Mouse (Mus musculus) testis, adult 2 months (tissue): ENCODE data around the gene Mest. TPM values are rescaled to one million over a fixed set of nuclear protein-coding genes. Genes with fewer than 3 reads are reported as not detected.

Experiments
- H3K27ac ChIP-seq: fragments of 200-500 bp; 2 replicates; pipeline ENCODE4 v1.5.1; 2012; ENCODE audit warnings: low read depth, low read length; ENCODE audit not compliant: control insufficient read depth, insufficient read depth
- H3K27me3 ChIP-seq: fragments of 200-500 bp; 2 replicates; pipeline ENCODE4 v1.6.1; 2012; ENCODE audit warnings: mild to moderate bottlenecking, low read length, moderate library complexity; ENCODE audit not compliant: control insufficient read depth, insufficient read depth
- H3K36me3 ChIP-seq: fragments of 200-500 bp; 2 replicates; pipeline ENCODE4 v1.6.1; 2012; ENCODE audit warnings: mild to moderate bottlenecking, low read length; ENCODE audit not compliant: control insufficient read depth, insufficient read depth
- H3K4me1 ChIP-seq: fragments of 200-500 bp; 2 replicates; pipeline ENCODE4 v1.6.1; 2012; ENCODE audit warnings: low read length; ENCODE audit not compliant: control insufficient read depth, insufficient read depth
- H3K4me3 ChIP-seq: fragments of 200-500 bp; 2 replicates; pipeline ENCODE4 v1.5.1; 2012; ENCODE audit warnings: low read depth, mild to moderate bottlenecking, low read length, moderate library complexity, mixed read lengths; ENCODE audit not compliant: control insufficient read depth
- CTCF ChIP-seq: fragments of 200-500 bp; IDR thresholded peaks from 2 replicates; pipeline ENCODE4 v1.5.1; 2012; ENCODE audit warnings: low read depth, mild to moderate bottlenecking, inconsistent platforms, low read length, moderate library complexity; ENCODE audit not compliant: control insufficient read depth, insufficient read depth, insufficient replicate concordance
- POLR2A ChIP-seq: fragments of 200-500 bp; IDR thresholded peaks from 2 replicates; pipeline ENCODE4 v1.6.1; 2012; ENCODE audit warnings: low read depth, mild to moderate bottlenecking, inconsistent platforms, low read length, moderate library complexity; ENCODE audit not compliant: control insufficient read depth
- polyA plus RNA-seq: library from polyadenylated mRNA; depleted of rRNA; stranded (reverse); fragments of >200 nt; gene quantifications from 2 replicates; pipeline ENCODE4 v1.2.3, GENCODE M21; 2012

Gene Mest
- polyA plus RNA-seq, 1 experiment, result 7.8 TPM

DNA sequence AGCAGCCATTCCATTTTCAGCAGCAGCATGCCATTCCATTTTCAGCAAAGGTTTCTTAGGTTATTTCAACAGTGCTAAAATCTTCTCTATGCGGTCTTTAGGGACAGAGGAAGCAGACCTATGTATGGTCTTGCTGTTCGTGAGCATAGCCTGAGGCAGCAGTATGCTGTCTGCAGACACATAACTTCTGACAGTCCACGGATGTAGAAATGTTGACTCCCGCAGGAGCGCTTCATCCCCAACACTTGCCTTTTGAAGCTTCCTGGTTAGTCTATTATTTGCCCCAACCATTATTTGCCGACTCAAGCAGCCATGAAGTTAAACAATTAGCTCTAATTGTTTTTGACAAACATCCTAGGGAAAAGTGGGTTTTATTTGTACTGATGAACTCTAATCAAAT lies 14.2 kb upstream of the Mest start:
- H3K27ac ChIP-seq, result no peak overlapping the region

DNA sequence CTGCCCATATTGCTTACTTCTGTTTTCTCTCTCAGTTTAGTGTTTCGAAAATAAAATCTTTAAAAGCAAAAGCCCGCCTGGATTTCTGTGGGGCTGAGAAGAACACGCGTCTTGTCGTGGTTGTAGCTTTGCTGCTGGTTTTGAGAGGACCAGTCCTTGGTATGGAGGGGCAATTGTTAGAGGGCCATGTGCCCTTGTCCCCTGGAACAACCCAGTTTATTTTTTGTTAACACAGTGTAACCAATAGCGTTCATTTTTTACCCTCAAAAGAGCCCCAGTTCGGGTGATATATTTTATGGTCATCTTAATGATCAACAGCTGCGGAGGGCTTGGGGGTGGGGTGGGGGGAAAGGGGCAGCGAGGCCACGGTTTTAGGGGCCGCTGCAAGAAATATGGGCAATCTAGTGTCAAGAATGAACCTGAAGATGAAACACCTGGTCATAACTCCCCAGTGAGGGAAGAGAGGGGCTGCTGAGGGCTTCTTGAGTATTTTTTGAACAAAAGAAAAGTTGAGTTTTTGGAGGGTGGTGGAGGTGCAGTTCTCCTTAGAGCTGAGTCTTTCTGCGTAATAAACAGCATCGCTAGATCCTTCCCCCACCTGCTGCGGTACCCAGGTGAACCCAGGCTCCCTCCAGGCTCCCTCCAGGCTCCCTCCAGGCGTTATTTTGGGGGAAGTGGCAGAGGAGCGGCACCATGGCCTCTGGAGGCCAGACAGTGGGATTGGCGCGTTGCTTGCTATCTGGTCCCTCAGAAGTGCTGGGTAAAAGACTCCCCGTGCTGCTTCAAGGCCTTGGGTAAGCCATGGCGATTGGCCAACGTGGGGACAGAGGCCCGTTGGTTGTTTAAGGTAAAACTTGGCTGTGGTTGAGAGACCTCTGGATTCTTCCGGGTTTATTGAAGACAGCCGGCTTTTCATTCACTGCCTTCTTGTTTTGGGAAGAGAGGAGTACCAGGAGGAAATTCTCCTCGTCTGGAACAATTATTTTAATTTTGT lies 12.7 kb upstream of the Mest start:
- no peaks in the 10 kb centered on the region for H3K36me3 ChIP-seq
- H3K27ac ChIP-seq, result no peak overlapping the region
- H3K4me1 ChIP-seq, result peaks cover 3% of the 10 kb centered on the region; the same call in 1 of the 2 replicates
- no peaks in the 10 kb centered on the region for H3K27me3 ChIP-seq
- no peak for TF ChIP-seq POLR2A
- no peak for TF ChIP-seq CTCF
- H3K4me3 ChIP-seq, result no peak overlapping the region

More for the DNA sequence above, 14.2 kb upstream of the Mest start:
- no peak for TF ChIP-seq POLR2A
- no peak for TF ChIP-seq CTCF
- Histone ChIP-seq H3K4me3 (no peak overlapping the region), H3K27me3 (no peaks in the 10 kb centered on the region), H3K4me1 (peaks cover 6% of the 10 kb centered on the region), H3K36me3 (no peaks in the 10 kb centered on the region)

DNA sequence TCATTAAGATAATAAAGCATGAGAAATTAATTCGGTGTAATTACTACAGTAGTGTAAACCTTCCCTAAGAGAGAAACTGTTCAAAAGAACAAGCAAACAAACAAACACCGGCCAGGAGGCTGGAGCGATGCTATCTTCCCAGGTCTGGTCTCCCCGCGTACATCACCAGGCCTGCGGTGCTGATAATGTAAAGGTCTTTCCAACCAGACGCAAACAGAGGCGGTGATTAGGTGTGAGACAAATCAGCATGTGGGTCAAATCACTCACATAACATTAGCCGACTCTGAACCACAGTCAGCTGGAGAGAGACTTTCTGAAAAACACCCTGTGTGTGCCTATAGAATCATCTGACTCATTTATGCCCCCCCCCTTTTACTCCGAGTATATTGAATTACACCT lies 12.0 kb upstream of the Mest start:
- H3K4me3 ChIP-seq, result no peak overlapping the region

DNA sequence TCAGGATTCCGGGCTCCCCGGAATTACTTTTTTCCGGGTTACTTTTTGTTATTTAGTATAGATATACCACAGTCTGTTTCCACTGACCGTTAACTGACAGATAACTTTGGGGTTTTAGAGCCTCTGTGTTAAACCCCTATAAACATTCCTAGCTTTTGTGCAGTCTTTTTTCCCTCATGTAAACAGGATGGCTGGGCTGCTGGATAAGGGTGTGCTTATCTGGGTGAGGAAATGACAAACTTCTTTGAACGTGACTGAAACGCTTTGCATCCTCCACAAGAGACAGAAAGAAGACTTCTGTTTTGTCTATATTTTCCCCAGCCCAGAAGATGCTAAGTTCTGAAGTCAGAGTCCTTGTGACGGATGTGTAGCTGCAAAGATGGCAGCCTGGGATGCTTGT lies 10.9 kb upstream of the Mest start:
- no peak for TF ChIP-seq POLR2A
- TF ChIP-seq CTCF, result no peak
- Histone ChIP-seq H3K36me3 (no peaks in the 10 kb centered on the region), H3K27me3 (no peaks in the 10 kb centered on the region), H3K4me3 (no peak overlapping the region), H3K4me1 (peaks cover 3% of the 10 kb centered on the region; the same call in 1 of the 2 replicates), H3K27ac (no peak overlapping the region)

More for the DNA sequence above, 12.0 kb upstream of the Mest start:
- TF ChIP-seq CTCF (no peak), POLR2A (no peak)
- H3K27ac ChIP-seq, result no peak overlapping the region
- no peaks in the 10 kb centered on the region for H3K36me3 ChIP-seq
- no peaks in the 10 kb centered on the region for H3K27me3 ChIP-seq
- H3K4me1 ChIP-seq, result peaks cover 3% of the 10 kb centered on the region; the same call in 1 of the 2 replicates

DNA sequence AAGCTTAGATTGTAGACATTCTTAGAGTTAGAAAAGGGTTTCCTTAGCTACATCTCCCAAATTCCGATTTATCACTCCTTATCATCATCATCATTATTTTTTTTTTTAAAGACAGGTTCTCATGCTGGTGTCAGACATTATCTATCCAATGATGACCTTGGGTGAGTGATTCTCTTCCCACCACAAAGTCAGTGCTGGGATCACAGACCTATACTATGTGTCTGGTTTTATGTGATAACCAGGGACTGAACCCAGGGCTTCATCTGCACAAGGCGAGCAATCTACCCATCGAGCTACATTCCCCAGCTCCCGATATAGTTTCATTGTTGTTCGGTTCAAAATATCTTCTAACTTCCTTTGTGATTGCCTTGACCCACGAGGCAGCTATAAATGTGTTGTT lies 9.9 kb upstream of the Mest start:
- Histone ChIP-seq H3K27me3 (no peaks in the 10 kb centered on the region), H3K27ac (no peak overlapping the region), H3K4me1 (peaks cover 3% of the 10 kb centered on the region; the same call in 1 of the 2 replicates), H3K36me3 (no peaks in the 10 kb centered on the region), H3K4me3 (no peak overlapping the region)
- no peak for TF ChIP-seq CTCF
- TF ChIP-seq POLR2A, result no peak

GRCm38 (mm10) chr6:30713896-30714295 lies 9.5 kb upstream of the Mest start:
- H3K4me1 ChIP-seq, result peaks cover 3% of the 10 kb centered on the region; the same call in 1 of the 2 replicates
- TF ChIP-seq POLR2A (no peak), CTCF (no peak)
- no peaks in the 10 kb centered on the region for H3K27me3 ChIP-seq
- H3K4me3 ChIP-seq, result no peak overlapping the region
- no peak overlapping the region for H3K27ac ChIP-seq
- no peaks in the 10 kb centered on the region for H3K36me3 ChIP-seq

GRCm38 (mm10) chr6:30714891-30715471 lies 8.4 kb upstream of the Mest start:
- Histone ChIP-seq H3K4me3 (no peak overlapping the region), H3K27ac (no peak overlapping the region), H3K27me3 (no peaks in the 10 kb centered on the region), H3K4me1 (peaks cover 3% of the 10 kb centered on the region; the same call in 1 of the 2 replicates), H3K36me3 (no peaks in the 10 kb centered on the region)
- TF ChIP-seq CTCF (no peak), POLR2A (no peak)
